Mouse (Mus musculus) intestine, embryonic 15.5 days (tissue): ENCODE data around the gene Aasdh. TPM values are rescaled to one million over a fixed set of nuclear protein-coding genes. Genes with fewer than 3 reads are reported as not detected.
"Not testable (repeated sequence)": the region's sequence is repeated elsewhere in the genome, so short reads cannot be mapped to it uniquely, and the experiment has no call there.

Source experiments
- ATAC-seq: fragments of 200-750 bp; cut with Nextera tagmentation; 2 replicates; pipeline ENCODE4 v1.8.0; 2017; ENCODE audit warnings: moderate TSS enrichment, moderate library complexity
- H3K27ac ChIP-seq: fragments of 300-500 bp; sonication (generic); 2 replicates; pipeline ENCODE4 v1.5.1; 2015; ENCODE audit warnings: mild to moderate bottlenecking, inconsistent platforms
- H3K27me3 ChIP-seq: fragments of 300-500 bp; sonication (generic); replicated peaks from 2 replicates; pipeline ENCODE4 v1.6.1; 2015; ENCODE audit warnings: inconsistent platforms
- H3K36me3 ChIP-seq: fragments of 300-500 bp; sonication (generic); 2 replicates; pipeline ENCODE4 v1.6.1; 2015; ENCODE audit warnings: inconsistent platforms
- H3K4me1 ChIP-seq: fragments of 300-500 bp; sonication (generic); replicated peaks from 2 replicates; pipeline ENCODE4 v1.6.1; 2015; ENCODE audit warnings: inconsistent platforms
- H3K4me2 ChIP-seq: fragments of 300-500 bp; sonication (generic); replicated peaks from 2 replicates; pipeline ENCODE4 v1.6.1; 2015; ENCODE audit warnings: mild to moderate bottlenecking, inconsistent platforms
- H3K4me3 ChIP-seq: fragments of 300-500 bp; sonication (generic); replicated peaks from 2 replicates; pipeline ENCODE4 v1.5.1; 2015; ENCODE audit warnings: inconsistent platforms
- H3K9ac ChIP-seq: fragments of 300-500 bp; sonication (generic); 2 replicates; pipeline ENCODE4 v1.6.1; 2015; ENCODE audit warnings: inconsistent platforms
- H3K9me3 ChIP-seq: fragments of 300-500 bp; sonication (generic); 2 replicates; pipeline ENCODE4 v1.6.1; 2016; ENCODE audit warnings: inconsistent platforms
- WGBS: fragments of 180-500 bp; shearing (Covaris S2); methylation state at CpG from one replicate; pipeline ENCODE4 v1.1.7; 2015; 5-methylcytosine and 5-hydroxymethylcytosine counted together
- polyA plus RNA-seq: library from polyadenylated mRNA; unstranded; fragments of >200 nt; fragmentation: Nextera tagmentation; extraction: Ambion mirVana; gene quantifications from 2 replicates; pipeline ENCODE4 v1.2.1, GENCODE M21; 2015

The Aasdh gene
- polyA plus RNA-seq, 1 experiment from 2014 or later: 14.2 TPM

DNA sequence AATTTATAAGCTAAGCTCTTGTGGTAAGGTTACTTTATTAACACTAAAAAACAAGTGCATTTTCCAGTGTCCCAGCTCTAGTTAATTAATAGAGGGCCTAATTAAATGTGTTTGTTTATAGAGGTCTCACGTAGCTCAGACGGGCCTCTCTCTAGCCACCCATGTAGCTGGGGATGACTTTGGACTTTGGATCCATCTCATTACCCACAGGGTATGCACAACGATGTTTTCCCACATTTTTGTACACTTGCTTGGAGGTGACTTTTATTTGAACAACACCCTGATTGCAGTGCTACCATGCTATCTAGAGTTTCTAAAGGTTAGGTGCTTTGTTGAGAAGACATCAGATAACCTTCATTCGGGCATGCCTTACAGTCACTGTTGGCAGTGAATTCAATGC is 37.2 kb upstream of the Aasdh start:
- H3K4me2 ChIP-seq: no peak overlapping the region
- no peak overlapping the region for H3K27ac ChIP-seq
- no peak overlapping the region for H3K4me3 ChIP-seq
- H3K4me1 ChIP-seq: no peaks in the 10 kb centered on the region
- H3K27me3 ChIP-seq: no peaks in the 10 kb centered on the region
- no peaks in the 10 kb centered on the region for H3K9me3 ChIP-seq
- H3K9ac ChIP-seq: no peak overlapping the region
- ATAC-seq: peak; percentile 81
- 0 out of 2 replicates have a peak, but pooled peaks cover 9% of the 10 kb centered on the region for H3K36me3 ChIP-seq
- whole genome bisulfite sequencing: 59% methylated on average over 4 of the region's 4 CpGs

DNA sequence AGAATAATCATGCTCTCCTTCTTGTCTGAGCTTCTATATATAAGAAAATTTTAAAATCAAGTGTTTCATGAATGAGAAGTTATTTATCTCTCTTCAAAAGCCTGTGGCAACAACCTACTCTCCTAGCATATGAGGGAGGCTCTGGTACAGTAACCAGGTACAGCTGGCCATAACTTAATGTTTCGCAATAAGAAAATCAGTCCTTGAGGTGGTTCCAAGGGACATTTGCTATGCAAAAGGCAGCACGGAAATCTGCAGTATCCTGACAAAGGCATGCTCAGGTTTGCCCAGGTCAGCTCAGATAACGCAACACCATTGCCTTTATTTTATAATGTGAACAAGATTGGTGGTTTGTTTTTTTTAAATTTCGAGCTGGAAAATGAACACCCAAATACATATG is 36.7 kb upstream of the Aasdh start:
- no peak overlapping the region for H3K4me2 ChIP-seq
- no peak overlapping the region for H3K27ac ChIP-seq
- H3K36me3 ChIP-seq: 0 out of 2 replicates have a peak, but pooled peaks cover 9% of the 10 kb centered on the region
- H3K4me1 ChIP-seq: no peaks in the 10 kb centered on the region
- no peaks in the 10 kb centered on the region for H3K27me3 ChIP-seq
- 0 out of 2 replicates have a peak, but pooled peaks have one; percentile 51 for ATAC-seq
- no peak overlapping the region for H3K4me3 ChIP-seq
- H3K9ac ChIP-seq: no peak overlapping the region
- no peaks in the 10 kb centered on the region for H3K9me3 ChIP-seq
- 74% methylated on average over 4 of the region's 4 CpGs for WGBS

DNA sequence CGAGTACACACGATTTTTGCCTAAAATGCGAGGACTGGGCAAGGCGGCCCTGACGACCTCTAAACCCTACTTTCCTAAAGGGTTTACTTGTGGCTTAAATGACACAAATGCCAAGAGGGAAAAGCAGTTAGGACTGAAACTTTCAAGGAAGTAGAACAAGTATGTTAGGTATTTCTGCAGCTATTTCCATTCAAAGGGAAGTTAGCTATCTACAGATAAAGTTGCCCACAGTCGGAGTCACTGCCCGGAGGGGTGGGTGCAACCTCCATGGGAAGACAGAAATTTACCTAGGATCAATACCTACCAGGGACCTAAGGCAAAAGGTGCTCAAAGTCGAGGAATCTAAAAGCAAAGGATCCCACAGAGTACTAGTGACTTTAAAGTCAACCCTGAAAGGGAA is 34.4 kb upstream of the Aasdh start:
- Histone ChIP-seq H3K9me3 (no peaks in the 10 kb centered on the region), H3K36me3 (0 out of 2 replicates have a peak, but pooled peaks cover 9% of the 10 kb centered on the region), H3K4me2 (no peak overlapping the region), H3K9ac (no peak overlapping the region), H3K27me3 (no peaks in the 10 kb centered on the region), H3K4me1 (no peaks in the 10 kb centered on the region), H3K4me3 (no peak overlapping the region), H3K27ac (no peak overlapping the region)
- no peak for ATAC-seq
- 90% methylated on average over 8 of the region's 8 CpGs for WGBS

DNA sequence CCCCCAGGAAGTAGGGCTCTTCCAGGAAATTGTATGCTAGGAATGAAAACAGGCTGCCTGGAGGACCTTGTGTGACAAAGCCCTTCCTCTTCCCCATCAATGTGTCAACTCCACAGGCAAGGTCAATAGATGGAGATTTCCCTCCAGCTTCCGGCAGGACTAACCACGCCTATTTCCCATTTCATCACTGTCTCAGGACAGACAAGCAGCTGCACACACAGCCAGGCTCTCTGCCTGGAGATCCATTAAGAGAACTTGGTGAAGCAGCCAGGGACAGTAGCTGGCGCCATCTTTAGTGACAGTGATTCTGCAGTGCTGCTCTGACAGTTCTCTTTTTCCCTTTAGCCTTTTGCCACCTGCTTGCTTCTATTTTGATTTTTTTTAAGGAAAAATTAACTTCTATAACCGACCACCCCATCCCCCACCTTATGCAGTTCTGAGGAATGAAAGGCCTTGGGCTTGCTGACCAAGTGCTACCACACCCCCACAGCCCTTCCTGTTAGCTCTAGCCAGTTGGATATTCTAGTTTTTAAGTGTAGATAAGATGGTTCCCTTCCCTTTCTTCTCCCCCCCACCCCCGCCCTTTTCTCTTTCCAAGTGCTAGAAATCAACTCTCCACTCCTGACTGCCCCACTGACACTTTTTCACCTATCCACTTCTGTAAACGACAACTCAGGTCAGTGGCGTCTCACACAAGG is 24.0 kb upstream of the Aasdh start:
- Histone ChIP-seq H3K27ac (no peak overlapping the region), H3K27me3 (no peaks in the 10 kb centered on the region), H3K9ac (no peak overlapping the region), H3K36me3 (peaks cover 21% of the 10 kb centered on the region; the same call in 1 of the 2 replicates), H3K9me3 (no peaks in the 10 kb centered on the region), H3K4me1 (no peaks in the 10 kb centered on the region), H3K4me2 (no peak overlapping the region), H3K4me3 (no peak overlapping the region)
- ATAC-seq: peak; percentile 36
- 63% methylated on average over 7 of the region's 7 CpGs for WGBS

DNA sequence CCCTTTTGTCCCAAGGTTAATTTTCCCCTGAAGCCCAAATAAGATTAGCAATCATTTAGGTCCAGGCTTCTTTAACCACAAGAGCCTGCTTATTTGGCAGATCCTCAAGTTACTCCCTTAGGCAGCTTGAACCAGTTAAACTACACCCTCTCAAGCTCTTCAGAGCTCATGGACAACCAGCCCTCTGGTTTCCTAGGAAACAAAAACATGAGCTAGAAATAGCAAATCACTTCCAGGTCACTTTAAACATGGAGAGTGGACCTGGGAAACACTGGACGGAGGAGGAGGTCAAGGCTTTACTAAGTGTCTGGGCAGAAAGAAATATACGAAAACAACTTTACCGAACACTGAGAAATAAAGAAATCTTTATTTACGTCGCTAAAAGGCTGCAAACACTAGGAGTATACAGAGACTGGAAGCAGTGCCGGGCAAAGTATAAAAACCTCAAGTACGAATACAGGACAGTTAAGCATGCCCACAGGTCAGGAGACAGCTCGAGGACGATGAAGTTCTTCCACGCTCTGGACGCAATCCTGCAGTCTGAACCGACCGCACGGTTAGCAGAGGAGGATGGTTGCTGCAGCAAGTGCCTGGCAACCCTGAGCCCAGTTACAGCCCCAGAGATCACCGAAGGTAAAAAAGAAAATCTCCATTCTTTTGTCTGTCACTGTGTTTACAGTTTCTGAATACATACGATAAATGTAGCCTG is 23.0 kb upstream of the Aasdh start:
- 77% methylated on average over 16 of the region's 16 CpGs for WGBS
- no peak overlapping the region for H3K27ac ChIP-seq
- no peaks in the 10 kb centered on the region for H3K4me1 ChIP-seq
- H3K9ac ChIP-seq: no peak overlapping the region
- H3K27me3 ChIP-seq: no peaks in the 10 kb centered on the region
- H3K4me2 ChIP-seq: no peak overlapping the region
- peaks cover 21% of the 10 kb centered on the region; the same call in 1 of the 2 replicates for H3K36me3 ChIP-seq
- ATAC-seq: no peak; the same call in 1 of the 2 replicates
- H3K4me3 ChIP-seq: no peak overlapping the region
- no peaks in the 10 kb centered on the region for H3K9me3 ChIP-seq

DNA sequence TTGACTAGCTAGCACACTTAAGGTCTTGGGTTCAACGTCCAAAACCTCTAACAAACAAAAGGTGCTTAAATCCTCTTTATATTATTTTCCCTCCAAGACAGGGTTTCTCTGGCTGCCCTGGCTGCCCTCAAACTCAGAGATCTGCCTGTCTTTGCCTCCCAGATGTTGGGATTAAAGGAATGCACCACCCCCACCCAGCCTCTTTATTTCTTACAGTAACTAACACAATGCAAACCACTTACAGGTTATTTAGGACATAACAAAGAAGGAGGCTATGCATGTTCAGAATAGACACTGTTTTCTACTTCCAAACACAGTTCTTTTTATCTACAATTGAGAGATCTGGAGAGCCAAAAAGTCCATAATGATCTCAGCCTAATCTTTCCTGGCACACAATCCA is 19.0 kb upstream of the Aasdh start:
- WGBS: 80% methylated on average over 1 of the region's 1 CpGs
- Histone ChIP-seq H3K27ac (no peak overlapping the region), H3K4me2 (no peak overlapping the region), H3K4me3 (no peak overlapping the region), H3K36me3 (peaks cover 28% of the 10 kb centered on the region; the same call in 1 of the 2 replicates), H3K9ac (no peak overlapping the region), H3K27me3 (no peaks in the 10 kb centered on the region), H3K4me1 (no peaks in the 10 kb centered on the region), H3K9me3 (no peaks in the 10 kb centered on the region)
- ATAC-seq: no peak

DNA sequence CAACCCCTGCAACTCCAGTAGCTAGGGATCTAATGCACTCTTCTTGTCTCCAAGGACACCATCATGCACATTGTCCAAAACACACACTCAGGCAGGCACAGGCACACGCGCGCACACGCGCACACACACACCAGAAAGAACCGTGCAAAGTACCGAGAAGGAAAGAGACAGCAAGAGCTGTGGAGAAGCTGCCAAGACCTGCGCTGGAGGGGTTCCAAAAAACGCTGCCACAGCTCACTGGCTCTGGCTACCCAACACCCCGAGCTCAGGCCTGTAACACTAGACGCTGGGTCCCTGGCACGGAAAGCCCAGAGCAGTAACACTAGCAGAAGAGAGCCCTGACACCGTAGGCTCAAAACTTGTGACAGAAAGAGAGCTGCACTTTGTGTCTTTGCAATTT is 18.1 kb upstream of the Aasdh start:
- 91% methylated on average over 13 of the region's 13 CpGs for WGBS

DNA sequence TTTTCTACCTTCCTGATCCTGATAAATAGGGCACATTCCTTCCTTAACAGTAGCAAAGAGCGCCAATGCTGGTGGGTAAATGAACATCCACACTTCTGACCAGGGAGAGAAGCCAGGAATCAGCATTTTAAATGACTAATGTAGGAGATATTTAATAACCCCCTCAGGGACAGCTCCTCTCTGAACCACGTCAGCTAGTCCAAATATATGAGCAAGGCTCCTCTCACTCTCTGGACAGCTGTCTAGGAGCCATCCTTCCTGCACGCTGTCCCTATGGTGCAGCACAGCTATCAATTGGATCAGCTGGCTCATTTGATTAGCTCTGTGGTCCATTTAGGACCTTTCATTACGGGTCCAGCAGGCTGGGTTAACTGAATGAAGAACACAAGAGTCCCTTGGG is 17.5 kb upstream of the Aasdh start:
- Histone ChIP-seq H3K27me3 (no peaks in the 10 kb centered on the region), H3K4me1 (no peaks in the 10 kb centered on the region), H3K9me3 (no peaks in the 10 kb centered on the region), H3K9ac (no peak overlapping the region), H3K27ac (no peak overlapping the region), H3K4me2 (no peak overlapping the region), H3K36me3 (peaks cover 35% of the 10 kb centered on the region), H3K4me3 (no peak overlapping the region)
- WGBS: 78% methylated on average over 4 of the region's 4 CpGs
- no peak for ATAC-seq

More for the DNA sequence above, 18.1 kb upstream of the Aasdh start:
- Histone ChIP-seq H3K4me2 (no peak overlapping the region), H3K36me3 (peaks cover 29% of the 10 kb centered on the region; the same call in 1 of the 2 replicates), H3K4me1 (no peaks in the 10 kb centered on the region), H3K9me3 (no peaks in the 10 kb centered on the region), H3K4me3 (no peak overlapping the region), H3K9ac (no peak overlapping the region), H3K27ac (no peak overlapping the region), H3K27me3 (no peaks in the 10 kb centered on the region)
- ATAC-seq: no peak

DNA sequence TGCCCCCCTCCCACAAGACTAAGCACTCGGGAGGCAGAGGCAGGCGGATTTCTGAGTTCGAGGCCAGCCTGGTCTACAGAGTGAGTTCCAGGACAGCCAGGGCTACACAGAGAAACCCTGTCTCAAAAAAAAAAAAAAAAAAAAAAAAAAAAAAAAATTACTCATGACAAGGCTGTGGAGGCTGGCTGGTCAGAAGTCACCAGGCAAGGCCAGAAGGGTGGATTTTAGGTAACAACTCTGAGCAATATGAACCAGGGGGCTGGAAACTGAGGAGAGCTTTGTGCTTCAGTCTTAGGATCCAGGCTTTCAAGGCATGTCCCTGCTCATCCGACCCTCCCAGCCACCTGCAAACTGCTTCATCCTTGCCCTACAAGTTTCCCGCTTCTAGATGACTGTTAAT is 7.2 kb upstream of the Aasdh start:
- H3K27me3 ChIP-seq, H3K4me2 ChIP-seq, H3K9ac ChIP-seq, H3K36me3 ChIP-seq, ATAC-seq, H3K4me1 ChIP-seq, H3K9me3 ChIP-seq, H3K27ac ChIP-seq, H3K4me3 ChIP-seq: not testable (repeated sequence)
- 91% methylated on average over 5 of the region's 5 CpGs for WGBS

DNA sequence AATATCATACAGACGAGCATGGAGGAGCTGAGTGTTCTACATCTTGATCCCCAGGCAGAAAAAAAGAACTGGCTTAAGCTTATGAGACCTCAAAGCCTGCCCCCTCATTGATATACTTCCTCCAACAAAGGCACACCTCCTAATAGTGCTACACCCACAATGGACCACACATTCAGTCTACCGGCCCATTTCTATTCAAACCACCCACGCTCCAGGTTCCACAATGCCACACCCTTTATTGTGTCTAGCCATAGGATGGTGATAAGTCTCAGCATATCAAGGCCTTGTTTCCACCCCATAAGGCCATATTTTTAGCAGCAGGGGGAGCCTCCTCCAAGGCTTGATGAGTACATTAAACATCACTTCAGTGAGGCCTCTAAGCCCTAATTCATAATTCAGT is 5.5 kb upstream of the Aasdh start:
- WGBS: 83% methylated on average over 3 of the region's 3 CpGs
- no peak overlapping the region for H3K4me2 ChIP-seq
- no peak for ATAC-seq

DNA sequence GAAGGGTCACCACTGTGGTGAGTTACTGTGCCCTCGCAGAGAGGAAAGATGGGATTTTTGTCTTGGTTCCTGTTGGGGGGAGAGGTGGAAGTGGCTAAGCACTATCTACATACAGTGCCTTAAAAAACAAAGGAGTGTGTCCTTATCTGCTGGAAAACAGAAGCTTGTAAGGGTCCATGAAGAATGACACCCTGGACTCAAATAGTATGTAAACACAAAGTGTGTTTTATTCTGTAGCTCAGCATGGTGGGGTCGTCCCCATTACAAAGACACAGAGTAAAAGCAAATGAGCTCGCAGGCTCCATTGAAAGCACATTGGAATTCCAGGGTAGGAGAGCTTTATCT is 813 bp upstream of the Aasdh start:
- H3K27me3 ChIP-seq: no peaks in the 10 kb centered on the region
- peak overlapping the region; percentile 86 for H3K4me2 ChIP-seq
- H3K36me3 ChIP-seq: no peaks in the 10 kb centered on the region
- ATAC-seq: no peak; the same call in 1 of the 2 replicates
- H3K9me3 ChIP-seq: no peaks in the 10 kb centered on the region
- peak overlapping the region; percentile 73 for H3K4me3 ChIP-seq
- peak overlapping the region; percentile 87 for H3K9ac ChIP-seq
- WGBS: 32% methylated on average over 3 of the region's 3 CpGs
- H3K27ac ChIP-seq: peak overlapping the region; percentile 89
- H3K4me1 ChIP-seq: peaks cover 4% of the 10 kb centered on the region; the same call in 1 of the 2 replicates

More for the DNA sequence above, 5.5 kb upstream of the Aasdh start:
- Histone ChIP-seq H3K9me3 (no peaks in the 10 kb centered on the region), H3K4me1 (peaks cover 3% of the 10 kb centered on the region; the same call in 1 of the 2 replicates), H3K4me3 (no peak overlapping the region), H3K27me3 (no peaks in the 10 kb centered on the region), H3K27ac (no peak overlapping the region), H3K9ac (no peak overlapping the region), H3K36me3 (no peaks in the 10 kb centered on the region)

DNA sequence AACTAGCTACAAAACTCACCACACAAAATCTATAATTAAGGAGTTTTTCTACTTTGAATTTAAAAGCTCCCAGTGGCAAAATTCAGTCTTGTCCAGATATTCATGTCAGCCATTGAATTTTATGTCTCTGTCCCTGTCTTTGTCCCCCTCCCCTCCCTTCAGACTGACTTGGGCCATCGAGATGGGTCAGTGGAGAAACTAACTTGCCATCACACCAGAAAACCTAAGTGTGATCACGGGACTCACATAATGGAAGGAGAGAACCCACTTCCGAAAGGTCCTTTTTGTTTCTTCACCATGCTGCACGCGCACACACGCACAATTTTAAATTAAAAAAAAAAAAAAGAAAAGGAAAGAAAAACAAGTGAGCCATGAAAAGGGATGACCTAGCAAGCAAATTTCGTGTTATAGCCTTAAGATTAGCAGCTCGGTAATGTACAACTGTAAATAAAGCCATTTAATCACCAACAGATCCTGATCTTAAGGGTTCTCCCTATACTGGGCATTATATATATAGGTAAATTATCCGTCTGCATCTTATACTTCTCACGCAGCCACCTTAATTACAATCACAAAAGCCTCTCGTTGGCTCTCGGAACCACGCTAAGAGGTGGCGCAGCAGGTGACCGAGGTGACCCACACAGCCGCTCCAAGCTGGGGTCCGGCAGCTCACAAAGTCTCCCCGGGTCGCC is 455 bp downstream of the Aasdh start:
- Histone ChIP-seq H3K9ac (peak overlapping the region; percentile 87), H3K27me3 (no peaks in the 10 kb centered on the region), H3K4me1 (peaks cover 4% of the 10 kb centered on the region; the same call in 1 of the 2 replicates), H3K27ac (peak overlapping the region; percentile 74), H3K9me3 (no peaks in the 10 kb centered on the region), H3K4me2 (peak overlapping the region; percentile 86), H3K4me3 (peak overlapping the region; percentile 73), H3K36me3 (no peaks in the 10 kb centered on the region)
- WGBS: 1% methylated on average over 19 of the region's 19 CpGs
- ATAC-seq: peak; percentile 78
